Mouse (Mus musculus): ENCODE measurements at regions not wholly inside any gene's neighbourhood (a gene's known extent, or its start where the extent isn't known, plus 50 kb on each side); places are given as distances from the start of the nearest gene placed in this dataset.
A peak's percentile ranks its signal among the peaks of the same experiment; 100 is the strongest.

GRCm38 (mm10) chr8:92216176-92216575 is 141.2 kb upstream of the Irx5 start:
- no peak for ATAC-seq (replicated peaks; ENCODE audit: low read depth, poor library complexity, severe bottlenecking)

GRCm38 (mm10) chr8:92212786-92213535 is 144.5 kb upstream of the Irx5 start:
- ATAC-seq (replicated peaks; ENCODE audit: low read depth, poor library complexity, severe bottlenecking): no peak

- no peak for ATAC-seq (replicated peaks; ENCODE audit: low read depth, poor library complexity, severe bottlenecking)
Observed at GRCm38 (mm10) chr8:92209081-92209480, 148.3 kb upstream of the Irx5 start.

GRCm38 (mm10) chr8:92195635-92196034 is 161.8 kb upstream of the Irx5 start:
- ATAC-seq (replicated peaks; ENCODE audit: low read depth, poor library complexity, severe bottlenecking): no peak

GRCm38 (mm10) chr8:92194065-92194464 is 163.4 kb upstream of the Irx5 start:
- ATAC-seq (replicated peaks; ENCODE audit: low read depth, poor library complexity, severe bottlenecking): no peak

GRCm38 (mm10) chr8:92190261-92191025 is 167.0 kb upstream of the Irx5 start:
- ATAC-seq (replicated peaks; ENCODE audit: low read depth, poor library complexity, severe bottlenecking): no peak

- no peak for ATAC-seq (replicated peaks; ENCODE audit: low read depth, poor library complexity, severe bottlenecking)
Observed at GRCm38 (mm10) chr8:92183331-92183730, 174.1 kb upstream of the Irx5 start.

GRCm38 (mm10) chr8:92180651-92181050 is 176.8 kb upstream of the Irx5 start:
- no peak for ATAC-seq (replicated peaks; ENCODE audit: low read depth, poor library complexity, severe bottlenecking)

GRCm38 (mm10) chr8:92179327-92179726 is 178.1 kb upstream of the Irx5 start:
- ATAC-seq (replicated peaks; ENCODE audit: low read depth, poor library complexity, severe bottlenecking): no peak

- ATAC-seq (replicated peaks; ENCODE audit: low read depth, poor library complexity, severe bottlenecking): no peak
Observed at GRCm38 (mm10) chr8:92176101-92176500, 181.3 kb upstream of the Irx5 start.

- ATAC-seq (replicated peaks; ENCODE audit: low read depth, poor library complexity, severe bottlenecking): no peak
Observed at GRCm38 (mm10) chr8:92174106-92174505, 183.3 kb upstream of the Irx5 start.

- no peak for ATAC-seq (replicated peaks; ENCODE audit: low read depth, poor library complexity, severe bottlenecking)
Observed at GRCm38 (mm10) chr8:92171578-92171977, 185.8 kb upstream of the Irx5 start.

- ATAC-seq (replicated peaks; ENCODE audit: low read depth, poor library complexity, severe bottlenecking): no peak
Observed at GRCm38 (mm10) chr8:92167340-92167783, 190.1 kb upstream of the Irx5 start.

GRCm38 (mm10) chr8:92165306-92165705 is 192.1 kb upstream of the Irx5 start:
- ATAC-seq (replicated peaks; ENCODE audit: low read depth, poor library complexity, severe bottlenecking): no peak

GRCm38 (mm10) chr8:92164496-92164895 is 192.9 kb upstream of the Irx5 start:
- no peak for ATAC-seq (replicated peaks; ENCODE audit: low read depth, poor library complexity, severe bottlenecking)

- ATAC-seq (replicated peaks; ENCODE audit: low read depth, poor library complexity, severe bottlenecking): no peak
Observed at GRCm38 (mm10) chr8:92161002-92161401, 196.4 kb upstream of the Irx5 start.

GRCm38 (mm10) chr8:92158219-92158618 is 199.2 kb upstream of the Irx5 start:
- no peak for ATAC-seq (replicated peaks; ENCODE audit: low read depth, poor library complexity, severe bottlenecking)

GRCm38 (mm10) chr8:92152478-92152877 is 204.9 kb upstream of the Irx5 start:
- no peak for ATAC-seq (replicated peaks; ENCODE audit: low read depth, poor library complexity, severe bottlenecking)

GRCm38 (mm10) chr8:92147672-92148071 is 209.8 kb upstream of the Irx5 start:
- ATAC-seq (replicated peaks; ENCODE audit: low read depth, poor library complexity, severe bottlenecking): peak; percentile 69

- peak; percentile 79 for ATAC-seq (replicated peaks; ENCODE audit: low read depth, poor library complexity, severe bottlenecking)
Observed at GRCm38 (mm10) chr8:92137091-92137882, 220.1 kb upstream of the Irx5 start.

GRCm38 (mm10) chr8:92136413-92136812 is 221.0 kb upstream of the Irx5 start:
- ATAC-seq (replicated peaks; ENCODE audit: low read depth, poor library complexity, severe bottlenecking): no peak

Measured in common myeloid progenitor, adult 5-6 weeks (primary cell).